ENCODE assay signal across 9 mouse cellular contexts in the genomic region with DNA sequence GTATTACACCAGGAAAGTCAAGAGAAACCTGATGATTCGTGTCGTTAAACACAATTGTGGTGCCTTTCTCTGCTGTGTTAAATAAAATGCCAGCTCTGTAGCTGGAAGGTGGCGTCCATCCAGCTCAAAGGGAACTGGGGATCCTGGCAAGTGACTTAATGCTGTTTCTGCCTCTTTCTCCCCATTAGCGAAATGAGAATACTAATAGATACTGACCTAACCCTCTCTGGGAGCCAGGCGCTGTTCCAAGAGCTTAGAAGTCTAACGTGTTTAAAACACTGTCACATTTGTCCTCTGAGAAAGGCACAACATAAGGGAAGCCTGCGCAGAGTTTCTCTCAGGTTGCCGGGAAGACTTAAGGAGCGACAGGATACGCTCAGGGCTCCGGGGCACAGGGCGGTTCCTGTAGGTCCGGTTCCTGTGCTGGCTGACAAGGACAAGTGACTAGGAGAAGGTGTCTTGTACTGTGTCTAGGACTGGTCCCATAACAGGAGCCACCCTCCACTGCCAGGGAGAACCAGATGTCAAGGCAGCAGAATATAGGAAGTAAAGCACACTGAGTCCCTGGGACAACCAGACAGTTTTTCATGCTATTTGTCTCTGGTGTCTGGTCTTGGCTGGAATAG.
DNase-seq lines count a peak whose midpoint lies in the region; ATAC-seq and TF ChIP-seq lines count a peak whose summit lies in the region.
"Had no signal": no experiment of that assay in that cellular context is flagged by ENCODE, and none has a peak within 500 bp of the region (broad histone marks: within the 10 kb centered on the region; RNA-seq: fewer than 3 reads in every experiment).

No protein-coding gene starts in this region.

- no peak for TF ChIP-seq CTCF in thymus, adult 2 months (IDR thresholded peaks at IDR 0.05; ENCODE audit: borderline replicate concordance, control insufficient read depth, extremely low read depth, insufficient read depth, low read length, poor library complexity)

- no peak for TF ChIP-seq POLR2A in thymus, adult 2 months (IDR thresholded peaks at IDR 0.05; ENCODE audit: control insufficient read depth, extremely low read depth, insufficient read depth, low read length, poor library complexity)

- H3K27ac ChIP-seq in kidney, embryonic 16.5 days (ENCODE audit: low read length) = peak overlapping the region; percentile 64
- H3K27ac ChIP-seq in embryonic facial prominence, embryonic 14.5 days (replicated peaks; ENCODE audit: low read depth, low read length) = no peak overlapping the region; the same call in 1 of the 2 replicates
- H3K27ac ChIP-seq in midbrain, embryonic 11.5 days (ENCODE audit: low read depth, low read length) = no peak overlapping the region; the same call in 1 of the 2 replicates
- no peak overlapping the region for H3K27ac ChIP-seq in thymus, adult 2 months (ENCODE audit: control insufficient read depth, insufficient read depth, low read length)
- no peak overlapping the region for H3K27ac ChIP-seq in liver, embryonic 11.5 days (ENCODE audit: low read depth, low read length)

- WGBS in kidney, embryonic 16.5 days = 37% methylated on average over 13 of the region's 13 CpGs
- WGBS in embryonic facial prominence, embryonic 14.5 days = 42% methylated on average over 13 of the region's 13 CpGs
- 64% methylated on average over 13 of the region's 13 CpGs for WGBS in midbrain, embryonic 11.5 days
- WGBS in thymus, adult 2 months = 69% methylated on average over 13 of the region's 13 CpGs
- 65% methylated on average over 13 of the region's 13 CpGs for WGBS in liver, embryonic 11.5 days

- no peak; the same call in 1 of the 2 replicates for ATAC-seq in kidney, embryonic 16.5 days (ENCODE audit: low FRiP score, low TSS enrichment)
- ATAC-seq in embryonic facial prominence, embryonic 14.5 days (ENCODE audit: low read depth) = 0 out of 2 replicates have a peak, but pooled peaks have one; percentile 22
- no peak for ATAC-seq in midbrain, embryonic 11.5 days (ENCODE audit: low FRiP score)
- no peak for ATAC-seq in megakaryocyte, adult 5-6 weeks (ENCODE audit: poor library complexity, severe bottlenecking)
- ATAC-seq in liver, embryonic 11.5 days (replicated peaks; ENCODE audit: low FRiP score) = no peak

- peaks cover 19% of the 10 kb centered on the region for H3K4me1 ChIP-seq in kidney, embryonic 16.5 days (ENCODE audit: insufficient read depth, low read length)
- peaks cover 11% of the 10 kb centered on the region; the same call in 1 of the 2 replicates for H3K4me1 ChIP-seq in embryonic facial prominence, embryonic 14.5 days (ENCODE audit: control insufficient read depth, insufficient read depth, low read length)
- H3K4me1 ChIP-seq in midbrain, embryonic 11.5 days (ENCODE audit: control insufficient read depth, insufficient read depth, low read length) = peaks cover 10% of the 10 kb centered on the region
- H3K4me1 ChIP-seq in thymus, adult 2 months (replicated peaks; ENCODE audit: control insufficient read depth, insufficient read depth, low read length) = no peaks in the 10 kb centered on the region
- peaks cover 5% of the 10 kb centered on the region for H3K4me1 ChIP-seq in liver, embryonic 11.5 days (replicated peaks; ENCODE audit: control insufficient read depth, insufficient read depth, low read length)

- H3K4me3 ChIP-seq in kidney, embryonic 16.5 days (ENCODE audit: low read length) = no peak overlapping the region
- H3K4me3 ChIP-seq in embryonic facial prominence, embryonic 14.5 days (ENCODE audit: low read depth, low read length) = no peak overlapping the region
- H3K4me3 ChIP-seq in midbrain, embryonic 11.5 days (ENCODE audit: low read depth, low read length) = no peak overlapping the region
- H3K4me3 ChIP-seq in thymus, adult 2 months (ENCODE audit: control insufficient read depth, insufficient read depth, low read length) = no peak overlapping the region
- H3K4me3 ChIP-seq in liver, embryonic 11.5 days (ENCODE audit: low read depth, low read length) = no peak overlapping the region
- H3K4me3 ChIP-seq: erythroblast, embryonic 14.5 days had no signal

- no peaks in the 10 kb centered on the region for H3K36me3 ChIP-seq in kidney, embryonic 16.5 days (ENCODE audit: insufficient read depth, low read length)
- H3K36me3 ChIP-seq in embryonic facial prominence, embryonic 14.5 days (ENCODE audit: control insufficient read depth, insufficient read depth, low read length) = no peaks in the 10 kb centered on the region
- H3K36me3 ChIP-seq in midbrain, embryonic 11.5 days (ENCODE audit: control insufficient read depth, insufficient read depth, low read length) = no peaks in the 10 kb centered on the region
- no peaks in the 10 kb centered on the region for H3K36me3 ChIP-seq in thymus, adult 2 months (ENCODE audit: control insufficient read depth, insufficient read depth, low read length)
- H3K36me3 ChIP-seq in liver, embryonic 11.5 days (ENCODE audit: control insufficient read depth, insufficient read depth, low read length) = no peaks in the 10 kb centered on the region

- no peak for DNase-seq in kidney, postnatal 14 days
- DNase-seq in adipocyte (ENCODE audit: low spot score) = peak; percentile 58
- no peak for DNase-seq in embryonic facial prominence, embryonic 14.5 days (ENCODE audit: low spot score)
- DNase-seq in midbrain, embryonic 11.5 days (ENCODE audit: low spot score, missing footprints) = peak; percentile 91
- DNase-seq in thymus, adult 2 months = no peak
- no peak for DNase-seq in liver, embryonic 11.5 days (ENCODE audit: low spot score)

- H3K9ac ChIP-seq in kidney, embryonic 16.5 days (replicated peaks; ENCODE audit: low read length) = peak overlapping the region; percentile 47
- H3K9ac ChIP-seq in embryonic facial prominence, embryonic 14.5 days (ENCODE audit: low read depth, low read length) = 0 out of 2 replicates have a peak overlapping the region, but pooled peaks have one; percentile 25
- no peak overlapping the region for H3K9ac ChIP-seq in midbrain, embryonic 11.5 days (ENCODE audit: low read length)
- H3K9ac ChIP-seq in liver, embryonic 11.5 days (ENCODE audit: low read depth, low read length) = no peak overlapping the region

- no peaks in the 10 kb centered on the region for H3K9me3 ChIP-seq in kidney, embryonic 16.5 days (ENCODE audit: low read length)
- no peaks in the 10 kb centered on the region for H3K9me3 ChIP-seq in embryonic facial prominence, embryonic 14.5 days (ENCODE audit: control insufficient read depth, low read length)
- no peaks in the 10 kb centered on the region for H3K9me3 ChIP-seq in midbrain, embryonic 11.5 days (ENCODE audit: control insufficient read depth, low read length)
- no peaks in the 10 kb centered on the region for H3K9me3 ChIP-seq in liver, embryonic 11.5 days (ENCODE audit: control insufficient read depth, low read length)

- H3K4me2 ChIP-seq in kidney, embryonic 16.5 days (replicated peaks; ENCODE audit: low read depth, low read length) = peak overlapping the region; percentile 36; the same call in 1 of the 2 replicates
- H3K4me2 ChIP-seq in embryonic facial prominence, embryonic 14.5 days (ENCODE audit: low read depth, low read length) = peak overlapping the region; percentile 53
- no peak overlapping the region for H3K4me2 ChIP-seq in midbrain, embryonic 11.5 days
- H3K4me2 ChIP-seq in liver, embryonic 11.5 days = no peak overlapping the region

- H3K27me3 ChIP-seq in kidney, embryonic 16.5 days (ENCODE audit: insufficient read depth, low read length) = no peaks in the 10 kb centered on the region
- peaks cover 7% of the 10 kb centered on the region; the same call in 1 of the 2 replicates for H3K27me3 ChIP-seq in embryonic facial prominence, embryonic 14.5 days (replicated peaks; ENCODE audit: control insufficient read depth, insufficient read depth, low read length)
- H3K27me3 ChIP-seq in midbrain, embryonic 11.5 days (ENCODE audit: control insufficient read depth, insufficient read depth, low read length) = no peaks in the 10 kb centered on the region
- no peaks in the 10 kb centered on the region; the same call in 1 of the 2 replicates for H3K27me3 ChIP-seq in thymus, adult 2 months (ENCODE audit: control insufficient read depth, insufficient read depth, low read length)
- H3K27me3 ChIP-seq in liver, embryonic 11.5 days (replicated peaks; ENCODE audit: control insufficient read depth, insufficient read depth, low read length) = peaks cover 21% of the 10 kb centered on the region

Comparison
In these comparisons a context has a peak if more than half of its experiments do, and no peak if none do; other contexts are left out.
1. H3K4me2 ChIP-seq: peak in kidney, embryonic 16.5 days (single experiment) and embryonic facial prominence, embryonic 14.5 days (single experiment); none in midbrain, embryonic 11.5 days (single experiment) and liver, embryonic 11.5 days (single experiment).
2. H3K9ac ChIP-seq: peak in kidney, embryonic 16.5 days (single experiment) and embryonic facial prominence, embryonic 14.5 days (single experiment); none in midbrain, embryonic 11.5 days (single experiment) and liver, embryonic 11.5 days (single experiment).
3. DNase-seq: peak in adipocyte (single experiment) and midbrain, embryonic 11.5 days (single experiment); none in kidney, postnatal 14 days (single experiment), embryonic facial prominence, embryonic 14.5 days (single experiment), thymus, adult 2 months (single experiment) and liver, embryonic 11.5 days (single experiment).